Mouse (Mus musculus): ENCODE results near the gene Gm6034.
"Not testable (repeated sequence)": the region's sequence is repeated elsewhere in the genome, so short reads cannot be mapped to it uniquely, and the experiment has no call there.

GRCm38 (mm10) chr17:36092520-36092919 is 49.8 kb downstream of the Gm6034 start:
- TF ChIP-seq EP300 (IDR thresholded peaks at IDR 0.05; ENCODE audit: low read length); CTCF (conservative IDR thresholded peaks at IDR 0.05 in 1 of 2, IDR thresholded peaks at IDR 0.05 in 1 of 2; ENCODE audit: low read depth in 2 of 2, low read length in 2 of 2); KAT2A (IDR thresholded peaks at IDR 0.05; ENCODE audit: insufficient replicate concordance, low read length): not testable (repeated sequence)
